Mouse (Mus musculus): Measurements from ENCODE around the gene Epo. TPM values are rescaled to one million over a fixed set of nuclear protein-coding genes. Genes with fewer than 3 reads are reported as not detected.

The Epo gene
- polyA plus RNA-seq, 1 experiment from 2014 or later: 5.5 TPM

DNA sequence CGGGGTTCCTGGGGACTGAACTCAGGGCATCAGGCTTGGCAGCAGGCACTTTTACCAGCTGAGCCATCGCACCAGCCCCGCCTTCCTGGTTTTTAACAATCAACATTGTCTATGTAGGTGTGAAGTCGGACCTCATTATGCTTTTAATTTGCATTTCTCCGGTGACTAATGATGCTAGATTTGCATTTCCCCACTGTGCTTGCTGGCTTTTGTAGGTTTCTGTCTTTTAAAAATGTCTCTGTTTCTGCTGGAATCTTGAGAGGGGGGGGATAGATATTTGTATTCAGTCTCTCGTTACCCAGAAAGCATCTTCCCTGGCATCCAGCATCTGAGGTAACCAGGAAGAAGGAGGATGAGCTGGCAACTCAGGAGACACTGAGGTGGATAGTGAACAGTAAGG is 28.5 kb upstream of the Epo start:
- Histone ChIP-seq H3K27me3 (ENCODE audit: low read depth, poor library complexity, severe bottlenecking) (no peaks in the 10 kb centered on the region), H3K36me3 (no peaks in the 10 kb centered on the region), H3K4me3 (no peak overlapping the region), H3K4me1 (peaks cover 10% of the 10 kb centered on the region), H3K27ac (replicated peaks) (no peak overlapping the region), H3K9me3 (replicated peaks) (no peaks in the 10 kb centered on the region)
- 80% methylated on average over 6 of the region's 6 CpGs for WGBS
- no peak for DNase-seq (ENCODE audit: low spot score)

- Histone ChIP-seq H3K27me3 (ENCODE audit: low read depth, poor library complexity, severe bottlenecking) (peaks cover 20% of the 10 kb centered on the region), H3K4me3 (peak overlapping the region; percentile 54), H3K4me1 (peaks cover 15% of the 10 kb centered on the region), H3K27ac (replicated peaks) (peak overlapping the region; percentile 70; the same call in 1 of the 2 replicates), H3K36me3 (no peaks in the 10 kb centered on the region), H3K9me3 (replicated peaks) (no peaks in the 10 kb centered on the region)
- DNase-seq (ENCODE audit: low spot score): no peak
- WGBS: 47% methylated on average over 11 of the region's 11 CpGs
Measured at GRCm38 (mm10) chr5:137553898-137554297, 20.9 kb upstream of the Epo start.

DNA sequence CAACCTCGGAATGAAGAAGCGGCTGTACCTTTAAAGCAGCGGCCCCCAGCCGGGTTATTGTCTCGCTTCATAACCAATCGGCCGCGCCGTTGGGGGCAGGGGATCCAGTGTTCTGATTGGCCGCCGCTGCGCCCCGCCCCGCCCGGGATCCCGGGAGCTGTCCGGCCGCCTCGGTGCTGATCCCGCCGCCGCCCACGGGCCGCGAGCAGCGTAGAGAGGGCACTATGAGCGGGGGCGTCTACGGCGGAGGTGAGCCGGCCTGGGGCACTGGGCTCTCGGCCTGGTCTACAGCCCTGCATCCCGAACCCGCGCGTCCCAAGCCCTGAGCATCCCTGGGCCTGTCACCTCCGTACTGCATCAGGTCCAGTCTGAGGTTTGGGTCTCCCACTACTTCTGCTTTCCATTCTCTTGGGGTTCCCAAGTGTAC is 20.4 kb upstream of the Epo start, which contains the start of gene Actl6b:
Gene Actl6b, plus strand, starts transcription at position 107 of the 427 bp plus-strand sequence.
- WGBS: 2% methylated on average over 37 of the region's 37 CpGs
- Histone ChIP-seq H3K9me3 (replicated peaks) (no peaks in the 10 kb centered on the region), H3K27me3 (ENCODE audit: low read depth, poor library complexity, severe bottlenecking) (peaks cover 20% of the 10 kb centered on the region), H3K4me3 (peak within 1 kb of the TSS; percentile 54), H3K4me1 (peaks cover 15% of the 10 kb centered on the region), H3K27ac (replicated peaks) (peak within 1 kb of the TSS; percentile 70), H3K36me3 (no peaks in the 10 kb centered on the region)
- DNase-seq (ENCODE audit: low spot score): peak; percentile 85

DNA sequence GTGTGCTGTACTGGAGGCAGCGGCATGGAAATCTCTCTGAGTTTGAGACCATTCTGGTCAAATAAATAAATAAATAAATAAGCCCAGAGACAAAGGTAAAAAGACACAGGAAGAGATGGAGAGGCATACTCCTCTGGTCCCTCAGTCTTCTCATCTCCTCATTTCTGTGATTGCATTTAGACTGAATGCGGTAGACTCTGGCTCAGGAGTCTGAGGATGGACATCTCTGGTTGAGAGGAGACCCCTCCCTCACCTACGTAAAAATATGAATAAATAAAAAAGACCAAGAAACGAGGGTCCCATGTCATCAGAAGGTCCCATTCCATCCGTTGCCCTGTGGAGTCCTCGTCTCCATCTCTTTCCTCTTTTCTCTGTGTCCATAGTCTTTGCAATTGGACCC is 20.0 kb upstream of the Epo start:
- peaks cover 15% of the 10 kb centered on the region for H3K4me1 ChIP-seq
- H3K4me3 ChIP-seq: peak overlapping the region; percentile 54
- H3K27ac ChIP-seq (replicated peaks): peak overlapping the region; percentile 70; the same call in 1 of the 2 replicates
- no peak for DNase-seq (ENCODE audit: low spot score)
- peaks cover 20% of the 10 kb centered on the region for H3K27me3 ChIP-seq (ENCODE audit: low read depth, poor library complexity, severe bottlenecking)
- H3K36me3 ChIP-seq: no peaks in the 10 kb centered on the region
- H3K9me3 ChIP-seq (replicated peaks): no peaks in the 10 kb centered on the region
- WGBS: 27% methylated on average over 6 of the region's 6 CpGs

GRCm38 (mm10) chr5:137551119-137551518 is 18.1 kb upstream of the Epo start:
- H3K36me3 ChIP-seq: no peaks in the 10 kb centered on the region
- no peak for DNase-seq (ENCODE audit: low spot score)
- 70% methylated on average over 5 of the region's 5 CpGs for WGBS
- H3K27me3 ChIP-seq (ENCODE audit: low read depth, poor library complexity, severe bottlenecking): peaks cover 20% of the 10 kb centered on the region
- peaks cover 15% of the 10 kb centered on the region for H3K4me1 ChIP-seq
- H3K27ac ChIP-seq (replicated peaks): no peak overlapping the region
- H3K4me3 ChIP-seq: no peak overlapping the region
- no peaks in the 10 kb centered on the region for H3K9me3 ChIP-seq (replicated peaks)

GRCm38 (mm10) chr5:137549840-137550239 is 16.8 kb upstream of the Epo start:
- no peaks in the 10 kb centered on the region for H3K9me3 ChIP-seq (replicated peaks)
- H3K36me3 ChIP-seq: no peaks in the 10 kb centered on the region
- no peak overlapping the region for H3K4me3 ChIP-seq
- no peak overlapping the region for H3K27ac ChIP-seq (replicated peaks)
- peaks cover 15% of the 10 kb centered on the region for H3K4me1 ChIP-seq
- no peak for DNase-seq (ENCODE audit: low spot score)
- H3K27me3 ChIP-seq (ENCODE audit: low read depth, poor library complexity, severe bottlenecking): peaks cover 15% of the 10 kb centered on the region
- WGBS: 86% methylated on average over 2 of the region's 2 CpGs

DNA sequence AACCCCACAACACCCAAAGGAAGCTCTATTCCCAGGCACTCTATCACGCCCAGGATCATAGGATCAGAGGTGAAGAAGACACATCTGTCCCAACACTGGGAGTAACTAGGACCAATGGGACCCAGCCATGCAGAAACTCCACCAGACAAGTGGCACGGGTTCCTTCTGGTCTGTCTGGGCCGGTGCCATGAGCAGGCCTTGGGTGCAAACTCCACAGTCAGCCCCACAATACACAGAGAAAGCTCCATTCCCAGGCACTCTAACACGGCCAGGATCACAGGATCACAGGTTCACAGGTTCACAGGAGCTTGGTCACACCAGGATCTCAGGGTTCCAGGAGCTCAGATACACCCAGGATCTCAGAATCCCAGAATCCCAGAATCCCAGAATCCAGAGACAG is 12.6 kb upstream of the Epo start:
- 75% methylated on average over 4 of the region's 4 CpGs for WGBS
- DNase-seq (ENCODE audit: low spot score): no peak
- Histone ChIP-seq H3K36me3 (no peaks in the 10 kb centered on the region), H3K4me1 (no peaks in the 10 kb centered on the region), H3K4me3 (no peak overlapping the region), H3K27me3 (ENCODE audit: low read depth, poor library complexity, severe bottlenecking) (no peaks in the 10 kb centered on the region), H3K27ac (replicated peaks) (no peak overlapping the region), H3K9me3 (replicated peaks) (no peaks in the 10 kb centered on the region)

GRCm38 (mm10) chr5:137544926-137545325 is 11.9 kb upstream of the Epo start:
- no peak overlapping the region for H3K27ac ChIP-seq (replicated peaks)
- H3K9me3 ChIP-seq (replicated peaks): no peaks in the 10 kb centered on the region
- no peaks in the 10 kb centered on the region for H3K4me1 ChIP-seq
- DNase-seq (ENCODE audit: low spot score): no peak
- H3K27me3 ChIP-seq (ENCODE audit: low read depth, poor library complexity, severe bottlenecking): no peaks in the 10 kb centered on the region
- no peaks in the 10 kb centered on the region for H3K36me3 ChIP-seq
- WGBS: 81% methylated on average over 6 of the region's 6 CpGs
- no peak overlapping the region for H3K4me3 ChIP-seq

DNA sequence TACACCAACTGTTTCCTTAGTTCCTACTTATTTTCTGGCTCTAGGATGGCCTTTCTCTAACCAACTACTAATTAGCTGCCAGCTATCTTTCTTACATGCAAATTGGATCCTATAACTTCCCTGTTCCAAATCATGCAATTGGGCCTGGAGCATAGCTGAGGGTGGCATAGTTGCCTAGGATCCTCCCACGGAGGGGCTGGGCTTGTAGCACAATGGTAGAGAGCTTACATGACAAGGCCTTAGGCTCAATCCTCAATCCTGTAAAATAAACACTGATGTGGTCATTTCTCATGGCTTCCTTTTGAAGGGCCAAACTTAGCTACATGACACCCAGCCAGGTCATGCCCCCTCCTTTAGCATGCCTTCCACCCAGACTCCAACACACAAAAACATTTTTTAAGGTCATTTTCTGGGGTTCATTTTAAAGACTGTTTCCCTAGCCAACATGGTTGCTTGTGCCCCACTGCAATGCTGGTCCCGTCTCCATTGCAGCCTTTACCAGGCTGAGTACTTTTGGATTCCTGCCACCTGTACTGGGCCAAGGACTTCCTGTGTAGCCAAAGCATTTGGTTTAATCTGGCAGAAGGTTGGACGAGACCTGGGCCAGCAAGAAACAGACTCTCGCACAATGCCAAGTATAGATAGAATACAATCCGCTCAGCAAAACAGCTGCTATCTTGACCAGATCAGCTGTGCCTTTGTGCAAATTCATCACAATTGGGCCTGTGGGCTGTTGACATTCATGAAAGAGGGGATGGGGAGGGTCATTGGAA is 8.9 kb upstream of the Epo start:
- H3K27ac ChIP-seq (replicated peaks): no peak overlapping the region
- H3K4me1 ChIP-seq: peaks cover 5% of the 10 kb centered on the region; the same call in 1 of the 2 replicates
- 81% methylated on average over 5 of the region's 5 CpGs for WGBS
- H3K36me3 ChIP-seq: no peaks in the 10 kb centered on the region
- H3K9me3 ChIP-seq (replicated peaks): no peaks in the 10 kb centered on the region
- H3K4me3 ChIP-seq: no peak overlapping the region
- H3K27me3 ChIP-seq (ENCODE audit: low read depth, poor library complexity, severe bottlenecking): no peaks in the 10 kb centered on the region
- DNase-seq (ENCODE audit: low spot score): no peak

- Histone ChIP-seq H3K4me3 (no peak overlapping the region), H3K36me3 (no peaks in the 10 kb centered on the region), H3K4me1 (peaks cover 5% of the 10 kb centered on the region; the same call in 1 of the 2 replicates), H3K9me3 (replicated peaks) (no peaks in the 10 kb centered on the region), H3K27me3 (ENCODE audit: low read depth, poor library complexity, severe bottlenecking) (no peaks in the 10 kb centered on the region), H3K27ac (replicated peaks) (no peak overlapping the region)
- no peak for DNase-seq (ENCODE audit: low spot score)
- WGBS: 83% methylated on average over 6 of the region's 6 CpGs
Measured at GRCm38 (mm10) chr5:137540991-137541390, 7.9 kb upstream of the Epo start.

DNA sequence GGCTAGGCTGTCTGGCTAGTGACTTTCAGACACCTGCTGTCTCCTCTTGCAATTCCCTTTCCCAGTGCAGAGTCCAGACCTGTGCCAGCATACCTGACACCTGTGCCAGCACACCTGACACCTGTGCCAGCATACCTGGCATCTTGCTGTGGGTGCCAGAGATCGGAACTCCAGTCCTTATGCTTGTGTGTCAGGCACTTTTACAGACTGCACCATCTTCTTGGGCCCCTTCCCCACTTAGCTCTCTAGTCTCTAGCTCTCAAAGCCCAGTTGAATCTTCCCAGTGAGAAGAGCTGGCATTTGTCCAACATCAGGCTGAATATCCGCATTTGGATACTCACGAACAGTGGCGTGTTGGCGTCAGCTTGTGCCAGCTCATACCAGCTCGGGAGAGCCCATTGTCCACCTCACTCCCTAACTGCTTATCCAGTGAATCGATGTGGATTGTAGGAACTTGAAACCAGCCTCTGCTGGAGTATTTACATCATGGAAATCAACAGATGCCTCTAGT is 6.3 kb upstream of the Epo start:
- no peak overlapping the region for H3K4me3 ChIP-seq
- 80% methylated on average over 7 of the region's 7 CpGs for WGBS
- no peak for DNase-seq (ENCODE audit: low spot score)
- H3K9me3 ChIP-seq (replicated peaks): no peaks in the 10 kb centered on the region
- H3K27ac ChIP-seq (replicated peaks): no peak overlapping the region
- H3K36me3 ChIP-seq: no peaks in the 10 kb centered on the region
- peaks cover 5% of the 10 kb centered on the region; the same call in 1 of the 2 replicates for H3K4me1 ChIP-seq
- no peaks in the 10 kb centered on the region for H3K27me3 ChIP-seq (ENCODE audit: low read depth, poor library complexity, severe bottlenecking)

DNA sequence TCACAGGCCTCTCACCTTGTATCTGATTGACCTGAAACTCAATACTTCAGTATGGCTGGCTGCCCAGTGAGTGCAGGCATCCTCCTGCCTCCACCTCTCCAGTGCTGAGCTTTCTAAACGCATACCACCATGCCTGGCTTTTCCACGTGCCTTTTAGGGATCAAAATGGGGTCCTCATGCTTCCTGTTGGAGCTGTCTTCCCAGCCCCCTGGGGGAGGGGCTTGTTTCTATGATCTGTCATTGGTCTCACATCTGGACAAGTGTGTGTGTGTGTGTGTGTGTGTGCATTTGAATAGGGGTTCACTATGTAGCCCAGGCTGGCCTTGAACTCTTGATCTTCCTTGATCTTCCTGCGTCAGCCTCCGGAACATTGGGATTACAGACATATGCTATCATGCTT is 4.4 kb upstream of the Epo start:
- Histone ChIP-seq H3K27ac (replicated peaks) (no peak overlapping the region), H3K36me3 (no peaks in the 10 kb centered on the region), H3K9me3 (replicated peaks) (no peaks in the 10 kb centered on the region), H3K4me3 (no peak overlapping the region), H3K4me1 (peaks cover 12% of the 10 kb centered on the region), H3K27me3 (ENCODE audit: low read depth, poor library complexity, severe bottlenecking) (no peaks in the 10 kb centered on the region)
- 62% methylated on average over 4 of the region's 4 CpGs for WGBS
- no peak for DNase-seq (ENCODE audit: low spot score)

DNA sequence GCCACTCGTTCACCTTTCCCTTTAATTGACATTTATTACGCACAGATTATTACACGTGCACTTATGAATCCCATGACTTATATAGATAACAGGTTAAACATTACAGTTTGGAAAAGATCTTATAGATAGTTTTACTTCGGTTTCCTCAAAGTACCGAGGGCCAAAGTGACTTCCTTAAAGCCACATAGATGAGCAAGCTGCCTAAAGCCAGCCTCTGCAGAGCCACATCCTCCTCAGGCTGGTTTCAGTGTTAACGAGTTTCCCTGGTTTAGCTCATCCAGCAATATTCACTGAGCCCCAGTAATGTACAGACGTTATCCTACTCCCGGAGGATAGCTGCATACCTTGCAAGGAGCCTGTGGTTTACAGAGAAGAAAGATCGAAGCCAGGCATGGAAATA is 2.3 kb upstream of the Epo start:
- H3K36me3 ChIP-seq: peaks cover 3% of the 10 kb centered on the region; the same call in 1 of the 2 replicates
- no peak overlapping the region for H3K4me3 ChIP-seq
- no peaks in the 10 kb centered on the region for H3K27me3 ChIP-seq (ENCODE audit: low read depth, poor library complexity, severe bottlenecking)
- peaks cover 27% of the 10 kb centered on the region for H3K4me1 ChIP-seq
- WGBS: 86% methylated on average over 9 of the region's 9 CpGs
- no peaks in the 10 kb centered on the region for H3K9me3 ChIP-seq (replicated peaks)
- DNase-seq (ENCODE audit: low spot score): no peak
- no peak overlapping the region for H3K27ac ChIP-seq (replicated peaks)
